Mouse (Mus musculus) kidney, adult 9 months (tissue): ENCODE results near the gene Bcl2l2.

ENCODE experiments used
- DNase-seq: peaks from one replicate; pipeline ENCODE4 v3.0.0; 2022

Bcl2l2 gene

DNA sequence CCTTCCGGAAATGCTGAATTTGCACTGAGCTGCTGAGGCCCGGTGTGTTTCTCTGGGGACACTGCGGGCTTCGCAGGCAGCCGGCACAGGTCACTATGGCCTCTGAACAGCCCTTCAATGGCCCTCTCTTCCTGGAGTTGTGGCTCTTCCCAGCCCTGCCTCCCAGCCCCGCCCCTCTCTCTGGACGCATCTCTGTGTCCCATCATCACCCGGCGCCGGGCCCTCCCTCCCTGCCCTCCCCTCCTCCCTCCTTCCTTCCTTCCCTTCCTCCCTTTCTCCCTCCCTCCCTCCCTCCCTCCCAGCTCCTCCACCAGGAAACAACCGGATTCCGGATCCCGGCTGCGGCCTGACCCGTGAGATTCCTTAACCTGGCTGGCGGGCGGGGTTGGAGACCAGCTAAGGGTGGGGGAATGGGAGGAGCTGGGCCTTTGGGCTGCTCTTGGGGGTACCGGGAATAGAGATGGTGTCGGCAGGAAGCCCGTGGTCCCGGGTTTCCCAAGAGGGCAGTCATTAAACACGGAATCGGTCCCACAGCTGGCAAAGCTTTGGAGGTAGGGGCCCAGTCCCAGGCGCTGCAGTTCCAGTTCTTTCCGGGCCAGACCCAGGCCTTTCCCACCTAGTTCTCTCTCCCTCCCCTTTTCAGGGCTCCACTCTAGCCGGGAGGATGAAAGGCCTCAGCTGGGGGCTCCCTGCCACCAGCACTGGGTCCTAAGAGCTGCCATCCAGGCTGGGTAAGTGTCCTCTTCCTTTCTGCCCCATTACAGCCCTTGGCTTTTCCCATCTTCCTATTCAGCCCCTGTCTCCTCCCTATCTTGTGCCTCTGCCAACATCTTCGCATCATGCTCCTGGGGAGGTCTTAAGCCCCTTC is at the start of gene Bcl2l2, which contains the start of gene Gm20521:
TSS of gene Bcl2l2 (plus strand) at position 224 of the 868 bp plus-strand sequence.
TSS of gene Gm20521 (plus strand) at position 288 of the 868 bp plus-strand sequence.
- DNase-seq, result peak; percentile 86

DNA sequence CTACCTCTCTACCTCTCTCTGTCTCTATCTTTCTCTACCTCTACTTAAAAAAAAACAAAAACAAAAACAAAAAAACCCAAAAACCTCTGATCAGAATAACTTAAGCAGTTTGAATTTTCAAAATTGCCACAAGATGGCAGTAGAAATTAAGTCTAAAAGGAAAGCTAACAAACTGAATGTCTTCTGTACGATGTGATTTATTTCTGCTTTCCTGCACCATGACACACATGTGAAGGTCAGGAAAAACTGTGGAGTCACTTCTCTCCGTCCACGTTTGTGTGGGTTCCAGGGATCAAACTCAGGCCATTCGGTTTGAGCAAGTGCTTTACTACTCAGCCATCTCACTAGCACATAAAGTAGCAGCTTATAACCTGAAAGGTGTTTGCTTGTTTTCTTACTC is 39.7 kb upstream of the Bcl2l2 start:
- peak; percentile 71 for DNase-seq

DNA sequence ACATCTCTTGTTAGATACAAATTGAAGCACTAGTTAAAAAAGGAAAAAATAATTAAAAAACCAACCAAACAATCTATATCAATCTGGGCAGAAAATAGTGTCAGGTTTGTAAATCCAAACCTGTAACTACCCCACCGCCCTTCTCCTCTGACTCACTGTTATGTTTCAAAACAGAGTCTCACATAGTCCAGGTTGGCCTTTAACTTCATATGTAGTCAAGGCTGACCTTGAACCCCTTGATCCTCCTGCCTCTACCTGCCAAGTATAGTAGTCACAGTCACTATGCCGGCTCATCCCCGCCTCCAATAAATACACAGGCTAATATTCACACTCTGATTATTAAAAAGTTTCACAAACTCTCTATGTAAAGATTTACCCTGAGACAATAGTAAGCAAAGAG is 27.5 kb upstream of the Bcl2l2 start:
- no peak for DNase-seq

DNA sequence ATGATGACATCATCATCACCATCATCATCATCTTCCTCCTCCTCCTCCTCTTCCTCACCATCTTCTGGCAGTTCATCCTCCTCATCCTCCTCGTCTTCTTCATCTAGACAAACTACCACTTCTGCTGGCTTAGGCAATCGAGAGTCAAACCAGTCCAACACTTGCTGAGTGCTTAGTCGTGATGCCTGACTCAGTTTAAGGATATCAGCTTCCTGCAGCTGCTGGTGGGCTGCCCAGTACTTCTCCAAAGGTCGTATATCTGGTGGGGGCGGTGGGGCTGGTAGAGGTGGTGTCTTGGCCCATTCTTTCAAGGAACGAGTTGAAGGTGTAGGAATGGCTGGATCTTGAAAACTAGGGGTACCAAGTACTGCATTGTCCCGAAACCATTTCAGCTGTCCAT is 26.5 kb upstream of the Bcl2l2 start:
- DNase-seq, result no peak

DNA sequence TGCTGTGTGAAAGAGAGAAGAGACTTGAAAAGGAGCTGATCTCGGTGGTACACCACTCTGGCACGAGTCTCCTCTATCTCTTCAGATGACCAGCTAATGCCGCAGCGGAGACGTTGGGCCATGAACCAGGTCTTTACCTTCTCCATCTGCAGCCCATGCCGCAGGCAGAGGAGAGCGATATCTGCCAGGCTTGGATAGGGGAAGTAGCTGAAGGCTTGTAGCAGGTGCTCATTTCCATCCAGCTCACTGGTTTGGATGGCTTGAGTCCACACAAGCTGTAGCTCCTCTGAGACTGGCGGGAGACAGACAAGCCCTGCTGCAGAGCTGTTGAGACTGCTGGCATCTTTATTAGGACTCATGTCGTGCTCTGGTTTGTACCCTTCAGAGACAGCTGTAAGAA is 25.3 kb upstream of the Bcl2l2 start:
- no peak for DNase-seq

DNA sequence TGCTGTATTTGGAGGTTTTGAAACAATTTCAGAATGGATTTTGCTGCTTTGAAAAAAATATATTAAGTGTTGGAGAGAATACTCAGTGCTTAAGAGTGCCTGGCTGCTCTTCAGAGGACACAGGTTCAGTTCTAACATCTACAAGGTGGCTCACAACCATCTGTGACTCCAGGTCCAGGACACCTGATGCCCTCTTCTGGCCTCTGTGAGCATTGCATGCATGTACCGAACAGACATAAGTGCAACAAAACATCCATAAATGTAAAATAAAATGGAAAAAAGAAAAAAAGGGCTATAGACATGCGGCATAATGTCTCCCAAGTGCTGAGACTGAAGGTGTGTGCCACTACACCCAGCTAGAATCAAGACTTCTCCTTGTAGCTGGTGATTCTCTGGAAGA is 22.7 kb upstream of the Bcl2l2 start:
- peak; percentile 73 for DNase-seq

DNA sequence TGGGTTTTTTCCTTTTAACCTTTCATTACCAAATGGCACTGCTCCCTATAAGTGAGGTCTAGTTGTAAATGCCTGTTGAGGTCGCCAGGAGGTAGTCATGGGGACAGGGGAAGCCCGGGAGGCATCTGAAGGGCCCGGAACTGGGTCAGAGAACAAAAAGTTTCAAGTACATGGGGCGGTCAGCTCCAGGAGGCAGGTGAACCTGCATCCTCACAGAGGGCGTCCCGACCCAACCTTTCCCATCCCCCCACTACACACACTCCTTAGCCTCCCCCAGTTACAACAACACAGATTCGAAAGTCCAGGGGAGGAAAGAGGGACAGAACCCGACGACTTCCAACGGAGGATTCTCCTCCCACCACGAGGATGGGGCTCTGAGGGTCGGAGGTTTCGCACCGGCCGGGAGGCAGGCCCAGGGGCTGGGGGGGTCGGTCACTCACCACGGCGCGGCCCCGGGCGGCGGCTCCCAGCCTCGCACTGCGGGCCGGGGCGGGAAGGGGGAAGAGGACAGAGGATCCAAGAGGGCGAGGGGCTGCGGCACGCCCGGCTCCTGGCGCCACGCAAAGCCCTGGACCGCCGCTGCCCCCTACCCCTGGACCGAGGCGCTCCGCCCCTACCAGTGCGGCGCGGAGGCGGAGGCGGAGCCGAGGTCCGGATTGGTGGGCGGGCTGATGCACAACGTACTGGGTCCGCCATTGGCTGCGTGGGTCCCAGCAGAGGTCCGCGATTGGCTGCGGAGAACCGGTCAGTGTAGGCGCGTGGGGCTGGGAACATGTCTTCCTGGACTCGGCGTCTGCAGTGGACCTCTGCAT is 19.5 kb upstream of the Bcl2l2 start:
- DNase-seq, result peak; percentile 94

DNA sequence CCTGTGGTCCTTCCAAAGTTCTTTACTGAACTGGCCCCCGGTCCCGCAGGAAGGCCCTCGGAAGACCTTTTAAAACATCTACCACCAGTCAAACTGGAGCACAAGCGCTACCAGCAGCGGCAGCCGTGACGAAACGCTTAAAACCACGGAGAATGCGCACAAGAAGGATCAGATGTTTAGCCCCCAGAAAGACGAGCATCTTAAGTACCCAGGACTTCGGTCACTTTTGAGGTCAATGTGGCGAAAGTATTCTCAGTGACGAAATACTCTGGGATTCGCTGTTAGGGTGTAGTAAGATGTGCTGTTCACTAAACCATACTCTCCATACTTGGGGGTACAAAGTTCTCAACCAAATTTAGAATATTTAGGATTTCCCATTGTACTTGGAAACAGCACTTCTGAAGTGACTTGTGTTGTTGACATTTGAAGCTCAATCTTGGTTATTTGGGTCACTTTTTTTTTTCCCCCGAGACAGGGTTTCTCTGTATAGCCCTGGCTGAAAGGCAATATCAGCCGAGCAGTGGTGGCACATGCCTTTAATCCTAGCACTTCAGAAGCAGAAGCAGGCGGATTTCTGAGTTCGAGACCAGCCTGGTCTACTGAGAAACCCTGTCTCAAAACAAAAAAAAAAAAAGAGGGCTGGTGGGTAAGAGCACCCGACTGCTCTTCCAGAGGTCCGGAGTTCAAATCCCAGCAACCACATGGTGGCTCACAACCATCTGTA is 18.7 kb upstream of the Bcl2l2 start:
- no peak for DNase-seq

DNA sequence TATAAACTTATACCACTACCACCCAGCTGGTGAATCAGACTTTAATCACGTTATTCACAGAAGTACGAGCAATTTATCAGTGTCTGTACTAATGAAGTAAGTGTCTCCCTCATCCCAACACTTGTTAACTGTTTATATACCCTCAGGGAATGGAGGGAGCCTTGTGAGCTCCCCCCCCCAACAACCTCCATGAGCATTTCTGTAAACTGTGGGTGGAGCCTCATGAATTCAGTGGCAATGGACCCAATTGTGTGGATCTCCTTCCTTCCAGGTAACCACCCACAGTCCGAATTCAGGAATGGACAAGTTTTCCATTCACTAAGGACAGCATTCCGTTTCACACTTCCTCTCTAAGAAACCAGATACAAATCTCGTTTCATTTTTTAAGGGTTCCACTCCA is 17.6 kb upstream of the Bcl2l2 start:
- DNase-seq, result no peak

DNA sequence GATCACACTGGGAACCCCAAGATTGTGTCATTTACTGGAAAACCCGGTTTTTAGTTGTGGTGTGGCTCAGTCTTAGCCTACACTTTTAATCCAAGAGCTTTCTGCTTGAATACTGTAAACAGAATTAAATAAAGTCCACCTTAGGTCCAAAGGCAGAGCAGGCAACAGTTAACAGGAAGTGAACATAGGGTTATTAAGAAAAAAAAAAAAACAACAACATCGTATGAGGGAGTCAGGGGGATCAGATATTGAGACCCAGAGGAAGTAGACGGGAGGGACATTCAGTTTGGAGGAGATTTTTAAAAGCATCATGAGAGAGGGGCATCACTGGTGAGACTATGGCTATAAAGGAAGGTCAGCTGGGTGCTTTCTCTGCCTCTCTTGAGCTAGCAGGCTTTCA is 16.9 kb upstream of the Bcl2l2 start:
- DNase-seq, result no peak

DNA sequence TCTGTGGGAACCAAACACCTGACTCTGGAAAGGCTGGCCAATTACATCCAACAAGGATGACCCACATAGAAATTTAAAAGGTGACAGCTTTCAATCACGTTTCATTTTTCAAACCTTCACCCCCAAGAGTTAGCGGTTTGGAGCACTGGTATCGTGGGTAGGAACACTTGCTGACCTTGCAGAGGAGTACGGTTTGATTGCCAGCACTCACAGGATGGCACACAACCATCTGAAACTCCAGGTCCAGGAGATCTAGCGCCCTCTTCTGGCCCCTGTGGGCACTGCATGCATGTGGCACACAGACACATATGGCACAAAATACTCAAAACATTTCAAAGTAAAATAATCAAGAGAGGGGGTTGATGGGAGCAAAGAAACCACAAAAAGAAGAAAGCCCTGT is 16.2 kb upstream of the Bcl2l2 start:
- DNase-seq, result no peak

DNA sequence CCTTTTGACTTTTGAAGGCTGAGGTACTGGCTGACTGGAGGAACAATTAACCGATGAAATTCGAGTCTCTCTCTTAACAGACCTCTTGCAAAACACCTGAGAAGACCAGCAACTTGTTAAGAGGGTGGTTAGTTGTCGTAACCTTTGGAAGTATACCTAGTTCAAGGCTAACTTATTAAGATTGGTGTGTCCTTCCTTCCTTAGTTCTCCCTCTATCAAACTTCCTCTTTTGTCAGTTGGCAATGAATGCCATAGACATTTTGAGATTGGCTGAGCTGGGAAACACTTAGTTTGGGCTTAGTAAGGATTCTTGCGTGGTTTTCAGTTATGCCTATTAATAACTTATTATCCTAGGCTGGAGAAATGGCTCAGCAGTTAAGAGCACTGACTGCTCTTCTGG is 15.2 kb upstream of the Bcl2l2 start:
- no peak for DNase-seq

DNA sequence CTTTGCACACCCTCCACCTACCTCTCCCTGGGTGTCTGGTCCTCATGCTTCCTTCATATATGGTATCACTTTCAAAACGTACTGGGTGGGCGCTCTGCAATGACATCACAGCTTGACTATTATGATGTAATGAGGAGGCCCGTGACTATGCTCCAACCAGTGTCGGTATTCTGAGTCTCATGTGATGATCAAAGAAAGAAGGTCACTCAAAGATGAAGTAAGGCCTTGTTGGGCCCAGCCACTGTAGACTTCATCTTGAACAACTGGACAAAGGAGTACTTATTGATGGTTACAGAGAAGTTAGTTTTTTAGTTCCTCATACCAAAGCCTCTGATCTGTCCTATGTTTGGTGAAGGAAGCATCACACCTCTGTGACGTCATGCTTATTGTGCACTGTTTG is 12.3 kb upstream of the Bcl2l2 start, which contains the start of gene Homez:
TSS of gene Homez (minus strand) at position 101 of the 400 bp plus-strand sequence.
- no peak for DNase-seq

DNA sequence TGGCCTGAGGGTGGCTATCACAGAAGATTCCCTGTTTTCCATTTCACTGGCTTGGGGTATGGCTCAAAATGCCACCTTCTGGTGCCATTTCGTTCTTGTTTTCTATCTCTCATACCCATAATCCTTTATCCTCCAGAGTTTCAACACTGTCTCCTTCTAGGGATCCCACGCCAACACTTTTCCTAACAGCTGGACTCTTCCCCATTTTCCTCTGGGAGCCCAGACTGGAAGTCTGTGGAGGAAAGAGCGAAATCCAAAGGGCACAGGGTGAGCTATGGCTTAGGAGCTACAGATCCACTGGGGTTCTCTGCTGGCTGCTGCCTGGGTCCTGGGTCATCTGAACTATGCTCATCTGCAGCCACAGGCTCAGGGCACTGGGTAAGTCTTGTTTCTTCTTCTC is 9.0 kb upstream of the Bcl2l2 start:
- DNase-seq, result no peak

DNA sequence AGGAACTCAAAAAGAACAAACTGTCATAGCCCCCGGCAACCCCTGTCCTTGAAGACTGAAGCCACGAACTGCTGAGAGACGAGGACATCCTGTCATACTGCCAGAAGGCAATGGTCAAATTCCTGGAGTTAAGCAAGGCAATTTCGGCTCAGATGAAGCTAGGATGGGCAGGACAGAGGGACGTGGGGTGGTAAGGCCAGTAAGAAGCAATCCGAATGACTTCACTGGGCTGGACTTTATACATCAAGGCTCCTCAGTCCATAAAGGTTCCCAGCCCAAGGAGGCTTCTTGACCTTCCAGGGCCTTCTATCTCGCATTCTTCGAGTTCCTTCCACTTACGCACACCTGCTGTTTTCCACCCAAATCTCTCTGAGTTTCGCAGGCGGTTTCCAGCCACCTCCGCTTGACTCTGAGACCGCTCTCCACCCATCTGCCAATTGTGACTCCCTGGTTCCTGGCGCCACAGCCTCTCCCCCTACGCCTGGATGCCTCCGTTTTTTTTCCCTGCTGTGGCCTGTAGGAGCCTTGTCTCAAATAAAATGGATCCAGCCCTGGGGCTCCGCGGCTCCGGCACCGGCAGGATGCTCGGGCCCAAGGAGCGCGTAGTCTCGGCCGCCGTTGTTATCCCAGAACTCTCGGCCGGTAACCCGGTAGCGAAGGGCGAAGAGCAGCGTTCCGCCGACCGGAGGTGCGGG is 7.2 kb upstream of the Bcl2l2 start:
- DNase-seq, result peak; percentile 54

DNA sequence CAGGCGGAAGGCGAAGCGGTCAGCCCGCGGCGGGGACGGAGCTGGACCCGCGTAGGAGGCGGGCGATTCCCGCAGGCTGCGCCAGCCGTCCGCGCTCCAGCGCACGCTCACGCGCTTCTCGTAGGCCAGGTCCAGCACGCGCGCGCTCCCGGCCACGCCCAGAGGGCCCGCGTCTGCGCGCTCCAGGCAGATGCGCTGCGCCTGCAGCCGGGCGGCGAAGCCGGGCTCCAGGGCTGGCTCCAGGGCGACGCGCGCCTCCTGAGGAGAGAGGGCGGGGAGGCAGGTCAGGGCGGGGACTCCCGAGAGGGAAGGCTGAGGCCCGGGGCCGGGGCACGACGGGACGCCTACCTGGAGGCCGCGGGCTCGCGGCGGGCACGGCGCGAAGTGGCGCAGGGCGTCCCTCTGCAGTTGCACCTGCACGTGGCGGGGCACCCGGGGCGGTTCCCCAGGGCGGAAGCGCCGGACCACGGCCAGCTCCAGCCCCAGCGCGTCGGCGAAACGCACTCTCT is 6.6 kb upstream of the Bcl2l2 start:
- DNase-seq, result peak; percentile 92

DNA sequence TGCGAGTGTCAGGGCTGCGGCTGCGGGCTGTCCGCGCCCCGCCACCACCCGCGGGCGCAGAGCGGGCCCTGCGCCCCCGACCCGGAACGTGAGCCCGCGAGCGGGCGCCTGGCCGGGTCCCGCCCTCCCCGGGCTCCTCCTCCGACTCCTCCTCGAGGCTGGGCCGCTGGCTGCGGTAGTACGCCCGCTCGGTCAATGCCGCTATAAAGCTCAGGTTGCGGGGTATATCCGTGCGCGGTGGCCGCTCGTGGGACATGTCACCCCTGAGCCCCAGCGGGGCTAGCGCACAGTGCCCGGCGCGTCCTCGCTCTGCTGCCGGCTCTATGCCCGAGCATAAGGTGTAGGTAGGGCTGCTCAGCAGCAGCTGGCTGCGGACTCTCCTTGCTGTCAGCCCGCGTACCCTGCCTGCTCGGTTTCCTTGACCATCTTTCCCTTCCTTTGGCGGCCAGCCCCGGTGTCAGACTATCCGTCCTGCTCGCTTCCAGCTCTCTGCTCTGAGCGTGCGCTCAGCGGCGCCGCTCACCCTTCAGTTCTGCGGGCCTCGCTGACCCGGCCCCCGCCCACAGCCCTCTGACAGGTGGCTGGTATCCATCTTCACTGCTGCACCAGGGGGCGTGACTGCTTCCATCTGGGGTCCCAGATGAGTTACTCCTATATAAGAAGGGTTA is 6.0 kb upstream of the Bcl2l2 start, which contains the start of gene Ppp1r3e:
TSS of gene Ppp1r3e (minus strand) at position 503 of the 668 bp plus-strand sequence.
- DNase-seq, result peak; percentile 74

DNA sequence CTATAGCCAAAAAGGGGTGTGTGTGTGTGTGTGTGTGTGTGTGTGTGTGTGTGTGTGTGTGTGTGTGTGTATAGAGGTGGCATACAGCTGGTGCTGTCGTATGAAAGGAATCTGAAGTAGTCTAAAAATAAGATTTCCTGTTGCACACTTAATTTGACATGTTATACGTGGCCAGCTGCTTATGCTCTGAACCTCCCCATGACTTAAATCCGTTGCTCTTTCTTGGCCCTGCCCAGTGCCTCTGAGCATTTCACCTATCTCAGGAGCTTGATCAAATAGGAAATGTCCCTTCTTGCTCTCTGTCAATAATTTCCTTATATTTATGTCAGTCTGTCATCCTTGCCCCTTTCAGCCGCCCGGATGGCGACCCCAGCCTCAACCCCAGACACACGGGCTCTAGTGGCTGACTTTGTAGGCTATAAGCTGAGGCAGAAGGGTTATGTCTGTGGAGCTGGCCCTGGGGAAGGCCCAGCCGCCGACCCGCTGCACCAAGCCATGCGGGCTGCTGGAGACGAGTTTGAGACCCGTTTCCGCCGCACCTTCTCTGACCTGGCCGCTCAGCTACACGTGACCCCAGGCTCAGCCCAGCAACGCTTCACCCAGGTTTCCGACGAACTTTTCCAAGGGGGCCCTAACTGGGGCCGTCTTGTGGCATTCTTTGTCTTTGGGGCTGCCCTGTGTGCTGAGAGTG is 990 bp downstream of the Bcl2l2 start:
- no peak for DNase-seq

DNA sequence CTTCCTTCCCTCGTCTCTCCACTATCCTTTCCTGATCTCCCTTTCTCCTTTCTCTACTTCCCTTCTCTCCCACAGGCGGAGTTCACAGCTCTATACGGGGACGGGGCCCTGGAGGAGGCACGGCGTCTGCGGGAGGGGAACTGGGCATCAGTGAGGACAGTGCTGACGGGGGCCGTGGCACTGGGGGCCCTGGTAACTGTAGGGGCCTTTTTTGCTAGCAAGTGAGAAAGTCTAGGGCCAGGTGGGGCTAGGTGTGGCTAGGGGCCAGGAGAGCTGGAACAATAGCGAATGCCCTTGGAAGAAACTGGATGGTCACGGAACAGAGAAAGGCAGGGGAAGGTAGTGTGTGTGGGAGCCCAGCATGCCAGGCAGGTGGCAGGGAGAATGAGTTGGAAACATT is 2.1 kb downstream of the Bcl2l2 start:
- no peak for DNase-seq

DNA sequence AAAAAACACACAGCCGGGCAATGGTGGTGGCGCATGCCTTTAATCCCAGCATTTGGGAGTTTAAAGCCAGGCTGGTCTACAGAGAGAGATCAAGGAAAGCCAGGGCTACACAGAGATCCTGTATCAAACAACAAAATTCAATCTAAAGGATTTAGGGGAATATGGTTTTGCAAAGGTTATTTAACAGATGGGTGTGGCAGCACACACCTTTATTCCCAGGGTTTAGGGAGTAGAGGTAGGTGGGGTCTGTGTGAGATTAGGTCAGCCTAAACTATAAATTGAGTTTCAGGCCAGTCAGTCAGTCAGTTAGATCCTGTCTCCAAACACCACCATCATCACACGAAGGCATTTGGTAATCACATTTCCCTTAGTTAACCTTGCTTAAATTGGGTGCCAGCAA is 9.0 kb downstream of the Bcl2l2 start, which contains the start of gene Pabpn1:
TSS of gene Pabpn1 (plus strand) at position 301 of the 400 bp plus-strand sequence.
- no peak for DNase-seq

DNA sequence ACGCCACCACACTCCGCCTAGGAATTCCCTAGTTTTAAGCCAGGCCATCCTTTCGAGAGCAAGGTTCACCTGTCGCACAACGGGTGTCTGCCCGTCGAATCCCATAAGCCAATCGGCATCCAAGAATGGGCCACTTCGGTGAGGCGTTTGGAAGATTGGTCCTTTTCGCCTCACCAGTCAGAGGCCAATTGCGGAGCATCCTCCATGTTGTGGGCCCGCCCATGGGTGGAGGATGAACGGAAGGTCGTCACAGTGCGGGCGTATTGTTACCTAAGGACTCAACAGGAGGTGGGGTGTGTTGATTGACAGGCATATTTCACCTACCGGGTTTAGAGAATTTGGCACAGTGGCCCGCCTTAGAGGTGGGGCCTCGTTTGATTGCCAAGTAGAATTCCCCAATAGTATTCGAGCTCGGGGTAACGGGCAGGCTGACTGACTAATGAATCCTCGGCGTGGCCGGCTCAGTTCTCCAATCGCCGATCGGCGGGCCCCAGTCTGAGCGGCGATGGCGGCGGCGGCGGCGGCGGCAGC is 10.5 kb downstream of the Bcl2l2 start:
- peak; percentile 100 for DNase-seq
